Mouse (Mus musculus) limb, embryonic 13.5 days (tissue): Measurements from ENCODE around the gene Ssh2. TPM values are rescaled to one million over a fixed set of nuclear protein-coding genes. Genes with fewer than 3 reads are reported as not detected.

Experiments
- ATAC-seq: fragments of 200-750 bp; cut with Nextera tagmentation; 2 replicates; pipeline ENCODE4 v1.8.0; 2017; ENCODE audit warnings: low read depth, moderate number of reproducible peaks, moderate TSS enrichment; ENCODE audit not compliant: low FRiP score
- H3K27ac ChIP-seq: fragments of 300-500 bp; sonication (generic); 2 replicates; pipeline ENCODE4 v1.5.1; 2015; ENCODE audit warnings: inconsistent platforms, mild to moderate bottlenecking, moderate library complexity
- H3K27me3 ChIP-seq: fragments of 300-500 bp; sonication (generic); 2 replicates; pipeline ENCODE4 v1.6.1; 2015; ENCODE audit warnings: mild to moderate bottlenecking, inconsistent platforms
- H3K36me3 ChIP-seq: fragments of 300-500 bp; sonication (generic); 2 replicates; pipeline ENCODE4 v1.6.1; 2015; ENCODE audit warnings: inconsistent platforms, mild to moderate bottlenecking, moderate library complexity
- H3K4me1 ChIP-seq: fragments of 300-500 bp; sonication (generic); 2 replicates; pipeline ENCODE4 v1.6.1; 2015; ENCODE audit warnings: inconsistent platforms
- H3K4me2 ChIP-seq: fragments of 300-500 bp; sonication (generic); replicated peaks from 2 replicates; pipeline ENCODE4 v1.6.1; 2015; ENCODE audit warnings: inconsistent platforms, mild to moderate bottlenecking, moderate library complexity
- H3K4me3 ChIP-seq: fragments of 300-500 bp; sonication (generic); 2 replicates; pipeline ENCODE4 v1.5.1; 2015; ENCODE audit warnings: moderate library complexity, mild to moderate bottlenecking, inconsistent platforms
- H3K9ac ChIP-seq: fragments of 300-500 bp; sonication (generic); 2 replicates; pipeline ENCODE4 v1.6.1; 2015; ENCODE audit warnings: mild to moderate bottlenecking, inconsistent platforms
- H3K9me3 ChIP-seq: fragments of 300-500 bp; sonication (generic); 2 replicates; pipeline ENCODE4 v1.6.1; 2016; ENCODE audit warnings: inconsistent platforms
- WGBS: fragments of 180-500 bp; shearing (Covaris S2); methylation state at CpG from one replicate; pipeline ENCODE4 v1.1.7; 2015; 5-methylcytosine and 5-hydroxymethylcytosine counted together
- polyA plus RNA-seq: library from polyadenylated mRNA; unstranded; fragments of >200 nt; fragmentation: Nextera tagmentation; extraction: Ambion mirVana; gene quantifications from 2 replicates; pipeline ENCODE4 v1.2.1, GENCODE M21; 2015

Ssh2 gene
- polyA plus RNA-seq, 1 experiment from 2014 or later = 8.6 TPM

GRCm38 (mm10) chr11:77476216-77476615, 260.1 kb downstream of the Ssh2 start:
- Histone ChIP-seq H3K4me3 (no peak overlapping the region), H3K36me3 (peaks cover 47% of the 10 kb centered on the region), H3K4me1 (no peaks in the 10 kb centered on the region), H3K4me2 (no peak overlapping the region), H3K9me3 (no peaks in the 10 kb centered on the region), H3K27ac (no peak overlapping the region), H3K9ac (no peak overlapping the region), H3K27me3 (no peaks in the 10 kb centered on the region)
- no peak for ATAC-seq
- 95% methylated on average over 14 of the region's 14 CpGs for WGBS

GRCm38 (mm10) chr11:77476895-77477294, 260.8 kb downstream of the Ssh2 start:
- no peak for ATAC-seq

GRCm38 (mm10) chr11:77483043-77483442, 267.0 kb downstream of the Ssh2 start:
- no peak overlapping the region for H3K4me3 ChIP-seq
- H3K4me1 ChIP-seq = peaks cover 42% of the 10 kb centered on the region
- H3K9me3 ChIP-seq = no peaks in the 10 kb centered on the region
- H3K27me3 ChIP-seq = no peaks in the 10 kb centered on the region
- WGBS = 70% methylated on average over 3 of the region's 3 CpGs
- no peak overlapping the region for H3K9ac ChIP-seq
- H3K27ac ChIP-seq = no peak overlapping the region
- H3K4me2 ChIP-seq = no peak overlapping the region
- H3K36me3 ChIP-seq = no peaks in the 10 kb centered on the region
- no peak for ATAC-seq

More at GRCm38 (mm10) chr11:77476895-77477294, 260.8 kb downstream of the Ssh2 start:
- H3K4me3 ChIP-seq = no peak overlapping the region
- H3K4me2 ChIP-seq = no peak overlapping the region
- H3K9me3 ChIP-seq = no peaks in the 10 kb centered on the region
- H3K9ac ChIP-seq = no peak overlapping the region
- no peaks in the 10 kb centered on the region for H3K27me3 ChIP-seq
- peaks cover 40% of the 10 kb centered on the region for H3K36me3 ChIP-seq
- no peak overlapping the region for H3K27ac ChIP-seq
- no peaks in the 10 kb centered on the region for H3K4me1 ChIP-seq
- WGBS = 93% methylated on average over 6 of the region's 6 CpGs

- no peak overlapping the region for H3K9ac ChIP-seq
- H3K4me1 ChIP-seq = peaks cover 49% of the 10 kb centered on the region
- no peaks in the 10 kb centered on the region for H3K9me3 ChIP-seq
- H3K4me3 ChIP-seq = no peak overlapping the region
- H3K36me3 ChIP-seq = no peaks in the 10 kb centered on the region
- H3K27ac ChIP-seq = no peak overlapping the region
- WGBS = 56% methylated on average over 11 of the region's 11 CpGs
- no peak overlapping the region for H3K4me2 ChIP-seq
- no peaks in the 10 kb centered on the region for H3K27me3 ChIP-seq
- ATAC-seq = no peak
Observed at GRCm38 (mm10) chr11:77483510-77484255, 267.6 kb downstream of the Ssh2 start.

GRCm38 (mm10) chr11:77485229-77485628, 269.1 kb downstream of the Ssh2 start:
- Histone ChIP-seq H3K4me2 (peak overlapping the region; percentile 42), H3K27ac (peak overlapping the region; percentile 69; the same call in 1 of the 2 replicates), H3K4me3 (no peak overlapping the region), H3K36me3 (no peaks in the 10 kb centered on the region), H3K9ac (no peak overlapping the region), H3K4me1 (peaks cover 55% of the 10 kb centered on the region), H3K27me3 (no peaks in the 10 kb centered on the region), H3K9me3 (no peaks in the 10 kb centered on the region)
- 0 out of 2 replicates have a peak, but pooled peaks have one; percentile 9 for ATAC-seq
- 20% methylated on average over 6 of the region's 6 CpGs for WGBS

GRCm38 (mm10) chr11:77486798-77487197, 270.7 kb downstream of the Ssh2 start:
- no peaks in the 10 kb centered on the region for H3K36me3 ChIP-seq
- H3K9me3 ChIP-seq = no peaks in the 10 kb centered on the region
- H3K27me3 ChIP-seq = no peaks in the 10 kb centered on the region
- H3K4me3 ChIP-seq = 0 out of 2 replicates have a peak overlapping the region, but pooled peaks have one; percentile 4
- WGBS = 47% methylated on average over 5 of the region's 5 CpGs
- ATAC-seq = no peak
- H3K4me1 ChIP-seq = peaks cover 69% of the 10 kb centered on the region
- peak overlapping the region; percentile 53; the same call in 1 of the 2 replicates for H3K27ac ChIP-seq
- H3K9ac ChIP-seq = peak overlapping the region; percentile 50
- peak overlapping the region; percentile 96 for H3K4me2 ChIP-seq

GRCm38 (mm10) chr11:77488771-77489581, 272.9 kb downstream of the Ssh2 start:
- Histone ChIP-seq H3K4me1 (peaks cover 76% of the 10 kb centered on the region), H3K36me3 (no peaks in the 10 kb centered on the region), H3K27me3 (no peaks in the 10 kb centered on the region), H3K9me3 (no peaks in the 10 kb centered on the region), H3K27ac (no peak overlapping the region), H3K9ac (peak overlapping the region; percentile 88), H3K4me2 (peak overlapping the region; percentile 96), H3K4me3 (peak overlapping the region; percentile 94)
- ATAC-seq = no peak
- 2% methylated on average over 55 of the region's 55 CpGs for WGBS

GRCm38 (mm10) chr11:77489591-77490235, 273.6 kb downstream of the Ssh2 start, which contains the start of gene Ankrd13b:
TSS of gene Ankrd13b (minus strand) at chr11:77489678.
- Histone ChIP-seq H3K9ac (peak within 1 kb of the TSS; percentile 88), H3K27me3 (no peaks in the 10 kb centered on the region), H3K36me3 (no peaks in the 10 kb centered on the region), H3K27ac (no peak within 1 kb of the TSS), H3K4me2 (peak within 1 kb of the TSS; percentile 96), H3K4me3 (peak within 1 kb of the TSS; percentile 94), H3K4me1 (peaks cover 77% of the 10 kb centered on the region), H3K9me3 (no peaks in the 10 kb centered on the region)
- WGBS = under 1% methylated on average over 40 of the region's 87 CpGs
- ATAC-seq = peak; percentile 42; the same call in 1 of the 2 replicates

GRCm38 (mm10) chr11:77490451-77490850, 274.4 kb downstream of the Ssh2 start:
- H3K36me3 ChIP-seq = no peaks in the 10 kb centered on the region
- peak overlapping the region; percentile 59; the same call in 1 of the 2 replicates for H3K9ac ChIP-seq
- H3K9me3 ChIP-seq = no peaks in the 10 kb centered on the region
- no peaks in the 10 kb centered on the region for H3K27me3 ChIP-seq
- H3K4me1 ChIP-seq = peaks cover 77% of the 10 kb centered on the region
- H3K4me2 ChIP-seq = peak overlapping the region; percentile 96
- WGBS = 67% methylated on average over 6 of the region's 6 CpGs
- peak overlapping the region; percentile 94 for H3K4me3 ChIP-seq
- H3K27ac ChIP-seq = no peak overlapping the region
- no peak for ATAC-seq

- H3K9me3 ChIP-seq = no peaks in the 10 kb centered on the region
- no peaks in the 10 kb centered on the region for H3K36me3 ChIP-seq
- under 1% methylated on average over 13 of the region's 13 CpGs for WGBS
- peak overlapping the region; percentile 95 for H3K27ac ChIP-seq
- peak overlapping the region; percentile 59 for H3K9ac ChIP-seq
- peak overlapping the region; percentile 96 for H3K4me2 ChIP-seq
- ATAC-seq = peak; percentile 77
- H3K4me1 ChIP-seq = peaks cover 77% of the 10 kb centered on the region
- H3K4me3 ChIP-seq = peak overlapping the region; percentile 94
- H3K27me3 ChIP-seq = no peaks in the 10 kb centered on the region
Observed at GRCm38 (mm10) chr11:77491123-77491501, 275.0 kb downstream of the Ssh2 start.

- peaks cover 75% of the 10 kb centered on the region for H3K4me1 ChIP-seq
Observed at GRCm38 (mm10) chr11:77491502-77492291, 275.6 kb downstream of the Ssh2 start.

More at GRCm38 (mm10) chr11:77491502-77492291, 275.6 kb downstream of the Ssh2 start:
- under 1% methylated on average over 23 of the region's 23 CpGs for WGBS
- Histone ChIP-seq H3K9ac (peak overlapping the region; percentile 59), H3K9me3 (no peaks in the 10 kb centered on the region), H3K4me3 (peak overlapping the region; percentile 94), H3K36me3 (no peaks in the 10 kb centered on the region), H3K27ac (peak overlapping the region; percentile 95), H3K4me2 (peak overlapping the region; percentile 96), H3K27me3 (no peaks in the 10 kb centered on the region)
- peak; percentile 80 for ATAC-seq
